Mouse (Mus musculus) lung, adult 2 months (tissue): ENCODE measurements around the gene Crxos.

ENCODE experiments used
- CTCF ChIP-seq: fragments of 200-500 bp; IDR thresholded peaks from 2 replicates; pipeline ENCODE4 v1.5.1; 2011; ENCODE audit warnings: mild to moderate bottlenecking, low read length, control low read depth; ENCODE audit not compliant: insufficient read depth
- POLR2A ChIP-seq: fragments of 200-500 bp; IDR thresholded peaks from 2 replicates; pipeline ENCODE4 v1.6.1; 2011; ENCODE audit warnings: low read depth, mild to moderate bottlenecking, control low read depth, low read length, borderline replicate concordance; ENCODE audit errors: extremely low read depth

- TF ChIP-seq POLR2A (no peak), CTCF (no peak)
Observed at GRCm38 (mm10) chr7:15930543-15930942, 48.1 kb downstream of the Crxos start.
